Mouse (Mus musculus): ENCODE results near the gene Cyp2j12. TPM values are rescaled to one million over a fixed set of nuclear protein-coding genes. Genes with fewer than 3 reads are reported as not detected.
A peak's percentile ranks its signal among the peaks of the same experiment; 100 is the strongest.
"Not testable (repeated sequence)": the region's sequence is repeated elsewhere in the genome, so short reads cannot be mapped to it uniquely, and the experiment has no call there.

The Cyp2j12 gene
- polyA plus RNA-seq, 1 experiment from 2014 or later, result not detected

DNA sequence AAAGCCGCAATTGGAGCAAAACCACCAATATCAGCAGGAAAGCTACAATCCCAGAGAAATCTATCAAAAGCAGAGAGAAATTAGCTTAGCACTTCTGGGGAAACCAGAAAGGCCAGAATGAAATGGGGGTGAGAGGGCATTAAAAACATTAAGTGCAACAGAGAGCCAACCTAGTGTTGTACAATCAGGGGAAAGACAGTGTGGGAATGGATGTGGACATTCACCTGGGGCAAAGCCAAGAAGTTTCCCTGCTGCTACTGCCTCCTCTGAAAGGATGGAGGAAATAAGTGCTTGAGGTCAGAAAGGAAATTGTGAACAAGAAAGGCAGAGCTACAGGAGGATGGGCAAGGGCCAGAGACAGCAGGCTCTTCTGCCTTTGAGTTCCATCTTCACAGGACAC, 1.7 kb downstream of the Cyp2j12 start:
- 100% methylated on average over 1 of the region's 1 CpGs for WGBS
- H3K27me3 ChIP-seq (ENCODE audit: insufficient read depth, low read length), result no peaks in the 10 kb centered on the region
- no peaks in the 10 kb centered on the region for H3K4me1 ChIP-seq (replicated peaks; ENCODE audit: insufficient read depth, low read length)
- no peak overlapping the region for H3K27ac ChIP-seq
- no peak overlapping the region for H3K4me2 ChIP-seq (ENCODE audit: low read length)
- H3K9me3 ChIP-seq (replicated peaks; ENCODE audit: low read length), result no peaks in the 10 kb centered on the region
- no peak overlapping the region for H3K9ac ChIP-seq (ENCODE audit: low read depth, low read length)
- DNase-seq (ENCODE audit: low spot score) (no peak), ATAC-seq (replicated peaks; ENCODE audit: low FRiP score, low read depth) (no peak)
- no peaks in the 10 kb centered on the region for H3K36me3 ChIP-seq (ENCODE audit: insufficient read depth, low read length)
- TF ChIP-seq CTCF (IDR thresholded peaks at IDR 0.05; ENCODE audit: low read depth), result no peak
- H3K4me3 ChIP-seq (replicated peaks; ENCODE audit: low read depth, low read length), result no peak overlapping the region

DNA sequence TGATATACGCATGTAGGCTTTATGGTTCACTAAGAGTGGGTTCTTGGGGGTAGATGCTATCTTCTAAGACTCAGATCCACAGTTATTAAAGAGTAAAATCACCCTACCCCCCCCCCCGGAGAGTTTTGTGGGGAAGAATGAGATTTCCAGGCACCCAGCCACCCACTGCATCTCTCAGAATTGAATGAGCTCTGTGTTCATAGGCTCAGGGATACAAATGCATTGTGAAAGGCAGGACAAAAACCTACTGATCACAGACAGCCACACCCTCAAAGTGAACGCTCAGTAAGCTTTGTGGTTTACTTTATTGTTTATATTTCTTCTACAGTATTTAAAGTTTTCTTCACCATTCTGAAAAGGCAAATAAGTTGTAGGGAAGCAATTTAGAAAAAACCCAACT, 6.7 kb downstream of the Cyp2j12 start:
- Histone ChIP-seq H3K4me1 (replicated peaks; ENCODE audit: insufficient read depth, low read length) (no peaks in the 10 kb centered on the region), H3K4me3 (replicated peaks; ENCODE audit: low read depth, low read length) (no peak overlapping the region), H3K9ac (ENCODE audit: low read depth, low read length) (no peak overlapping the region), H3K27ac (no peak overlapping the region), H3K36me3 (ENCODE audit: insufficient read depth, low read length) (no peaks in the 10 kb centered on the region), H3K4me2 (ENCODE audit: low read length) (no peak overlapping the region), H3K27me3 (ENCODE audit: insufficient read depth, low read length) (no peaks in the 10 kb centered on the region), H3K9me3 (replicated peaks; ENCODE audit: low read length) (no peaks in the 10 kb centered on the region)
- TF ChIP-seq CTCF (IDR thresholded peaks at IDR 0.05; ENCODE audit: low read depth), result no peak
- WGBS, result 74% methylated on average over 3 of the region's 3 CpGs
- ATAC-seq (replicated peaks; ENCODE audit: low FRiP score, low read depth) (no peak), DNase-seq (ENCODE audit: low spot score) (no peak)

DNA sequence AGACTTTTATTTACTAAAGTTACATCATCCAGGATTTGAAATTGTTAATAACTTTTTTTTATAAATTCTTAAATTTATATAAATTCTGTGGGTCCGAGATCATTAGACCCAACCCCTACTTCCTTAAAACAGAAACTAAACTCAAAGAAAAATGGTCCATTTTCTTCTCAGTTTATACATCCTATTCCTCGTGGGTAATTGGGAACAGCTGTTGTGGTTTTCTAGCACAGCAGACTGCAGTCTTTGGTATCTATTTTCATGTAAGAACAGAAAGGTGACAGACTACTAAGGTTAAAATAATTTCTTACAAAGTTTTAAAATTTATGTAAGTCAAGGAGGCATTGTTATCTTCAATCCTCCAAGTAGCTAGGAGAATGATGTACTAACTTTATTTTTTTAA, 44.1 kb downstream of the Cyp2j12 start:
- Histone ChIP-seq H3K27me3 (ENCODE audit: insufficient read depth, low read length) (no peaks in the 10 kb centered on the region), H3K4me3 (replicated peaks; ENCODE audit: low read depth, low read length) (no peak overlapping the region), H3K9me3 (replicated peaks; ENCODE audit: low read length) (no peaks in the 10 kb centered on the region), H3K4me2 (ENCODE audit: low read length) (no peak overlapping the region), H3K9ac (ENCODE audit: low read depth, low read length) (no peak overlapping the region), H3K4me1 (replicated peaks; ENCODE audit: insufficient read depth, low read length) (no peaks in the 10 kb centered on the region), H3K36me3 (ENCODE audit: insufficient read depth, low read length) (no peaks in the 10 kb centered on the region), H3K27ac (no peak overlapping the region)
- ATAC-seq (replicated peaks; ENCODE audit: low FRiP score, low read depth), result no peak
- no peak for TF ChIP-seq CTCF (IDR thresholded peaks at IDR 0.05; ENCODE audit: low read depth)
- 47% methylated on average over 2 of the region's 2 CpGs for WGBS
- DNase-seq (ENCODE audit: low spot score), result no peak

- ATAC-seq (replicated peaks; ENCODE audit: low FRiP score, low read depth), result no peak
- H3K4me1 ChIP-seq (replicated peaks; ENCODE audit: insufficient read depth, low read length), result no peaks in the 10 kb centered on the region
- H3K4me3 ChIP-seq (replicated peaks; ENCODE audit: low read depth, low read length), result no peak overlapping the region
- no peak overlapping the region for H3K9ac ChIP-seq (ENCODE audit: low read depth, low read length)
- TF ChIP-seq CTCF (IDR thresholded peaks at IDR 0.05; ENCODE audit: low read depth), result peak; percentile 58
- peak; percentile 36 for DNase-seq (ENCODE audit: low spot score)
- H3K27ac ChIP-seq, result no peak overlapping the region
- H3K36me3 ChIP-seq (ENCODE audit: insufficient read depth, low read length), result no peaks in the 10 kb centered on the region
- H3K4me2 ChIP-seq (ENCODE audit: low read length), result no peak overlapping the region
- H3K9me3 ChIP-seq (replicated peaks; ENCODE audit: low read length), result no peaks in the 10 kb centered on the region
- no peaks in the 10 kb centered on the region for H3K27me3 ChIP-seq (ENCODE audit: insufficient read depth, low read length)
These were observed 49.1 kb downstream of the Cyp2j12 start for GRCm38 (mm10) chr4:96091869-96092268.

GRCm38 (mm10) chr4:96089356-96090048, 51.5 kb downstream of the Cyp2j12 start:
- not testable (repeated sequence) for H3K9me3 ChIP-seq (replicated peaks; ENCODE audit: low read length); H3K4me1 ChIP-seq (replicated peaks; ENCODE audit: insufficient read depth, low read length); H3K36me3 ChIP-seq (ENCODE audit: insufficient read depth, low read length); H3K27me3 ChIP-seq (ENCODE audit: insufficient read depth, low read length); H3K4me2 ChIP-seq (ENCODE audit: low read length); DNase-seq (ENCODE audit: low spot score); H3K9ac ChIP-seq (ENCODE audit: low read depth, low read length); ATAC-seq (replicated peaks; ENCODE audit: low FRiP score, low read depth); H3K27ac ChIP-seq; H3K4me3 ChIP-seq (replicated peaks; ENCODE audit: low read depth, low read length)
- WGBS, result 56% methylated on average over 6 of the region's 6 CpGs

DNA sequence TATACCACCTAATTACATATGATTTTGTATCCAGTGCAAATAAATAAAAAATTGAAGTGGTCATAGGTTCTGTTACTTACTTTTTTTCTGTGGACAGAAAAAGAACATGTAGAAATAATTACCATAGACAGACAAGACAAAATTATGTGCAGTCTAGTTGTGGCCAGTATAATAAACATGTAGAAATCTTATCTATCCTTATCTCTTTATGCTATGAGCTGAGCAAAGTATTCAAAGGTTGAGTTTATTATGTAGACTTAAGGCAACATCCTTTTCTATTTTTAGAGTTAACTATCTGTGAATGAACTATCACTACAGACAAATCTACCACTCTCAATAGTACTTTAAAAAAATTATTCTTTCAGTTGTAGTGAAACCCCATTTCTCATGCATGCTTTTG, 62.6 kb downstream of the Cyp2j12 start:
- no peak overlapping the region for H3K9ac ChIP-seq (ENCODE audit: low read depth, low read length)
- H3K36me3 ChIP-seq (ENCODE audit: insufficient read depth, low read length), result no peaks in the 10 kb centered on the region
- no peaks in the 10 kb centered on the region for H3K9me3 ChIP-seq (replicated peaks; ENCODE audit: low read length)
- no peaks in the 10 kb centered on the region for H3K27me3 ChIP-seq (ENCODE audit: insufficient read depth, low read length)
- DNase-seq (ENCODE audit: low spot score), result no peak
- no peak for TF ChIP-seq CTCF (IDR thresholded peaks at IDR 0.05; ENCODE audit: low read depth)
- ATAC-seq (replicated peaks; ENCODE audit: low FRiP score, low read depth), result no peak
- no peak overlapping the region for H3K4me3 ChIP-seq (replicated peaks; ENCODE audit: low read depth, low read length)
- H3K4me1 ChIP-seq (replicated peaks; ENCODE audit: insufficient read depth, low read length), result no peaks in the 10 kb centered on the region
- no peak overlapping the region for H3K4me2 ChIP-seq (ENCODE audit: low read length)
- H3K27ac ChIP-seq, result no peak overlapping the region

All from kidney, postnatal 0 days (tissue).